Mouse (Mus musculus) ES-E14 (cell line): Measurements from ENCODE around the gene Csrp1.

Experiments used
- CHD2 ChIP-seq: IDR thresholded peaks from 2 replicates; pipeline ENCODE4 v1.6.1; 2014; ENCODE audit warnings: mild to moderate bottlenecking, low read depth, low read length, inconsistent platforms
- MAFK ChIP-seq: IDR thresholded peaks from 2 replicates; pipeline ENCODE4 v1.6.1; 2014; ENCODE audit warnings: mild to moderate bottlenecking, low read depth, low read length, inconsistent platforms; ENCODE audit not compliant: insufficient read depth

DNA sequence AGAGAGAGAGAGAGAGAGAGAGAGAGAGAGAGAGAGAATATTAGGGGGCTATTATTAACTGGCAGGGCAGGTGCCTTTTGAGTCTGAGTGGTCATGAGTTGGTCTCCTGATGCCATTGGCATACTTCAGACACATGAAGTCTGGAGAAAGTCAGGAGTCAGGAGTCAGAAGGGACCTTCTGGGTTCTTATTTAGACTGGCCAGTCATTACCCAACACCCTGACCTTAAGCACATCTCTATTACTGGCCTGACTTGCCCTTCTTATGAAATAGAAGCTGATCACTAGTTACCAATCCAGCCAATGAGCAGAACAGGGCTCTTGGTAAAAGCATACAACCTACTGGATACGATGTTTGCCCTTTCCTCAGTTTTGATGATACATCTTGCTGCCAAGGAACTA lies 57.2 kb downstream of the Csrp1 start:
- no peak for TF ChIP-seq CHD2
- no peak for TF ChIP-seq MAFK
